Mouse (Mus musculus) naive thymus-derived CD4-positive, alpha-beta T cell, adult 5 months (primary cell): ENCODE data around the gene Olfr934. TPM values are rescaled to one million over a fixed set of nuclear protein-coding genes. Genes with fewer than 3 reads are reported as not detected.

ENCODE experiments used
- polyA plus RNA-seq: library from polyadenylated mRNA; unstranded; fragments of 100-300 nt; shearing (Covaris generic); gene quantifications from one replicate; pipeline ENCODE4 v1.2.1, GENCODE M21; 2017

Olfr934 gene
- not detected for polyA plus RNA-seq

GRCm38 (mm10) chr9:38988215-38988614 is at the start of gene Olfr934:
Gene Olfr934 (minus strand): TSS chr9:38988315.

GRCm38 (mm10) chr9:39023277-39023676 is 35.2 kb upstream of the Olfr934 start, which contains the start of gene Olfr146:
Gene Olfr146 (minus strand): TSS chr9:39023377.

GRCm38 (mm10) chr9:38999583-38999982 is 11.5 kb upstream of the Olfr934 start, which contains the start of gene Olfr935:
Gene Olfr935 (minus strand): TSS chr9:38999683.

GRCm38 (mm10) chr9:38972013-38972412 is 16.1 kb downstream of the Olfr934 start, which contains the start of gene Olfr933:
Gene Olfr933 (plus strand): TSS chr9:38972313.

Other genes starting within 250 kb of the Olfr934 start
- 0.17 TPM for gene Olfr920, start 236.0 kb downstream of the Olfr934 start, polyA plus RNA-seq
- gene Olfr921, start 215.2 kb downstream of the Olfr934 start, polyA plus RNA-seq = not detected
- gene Olfr922, start 173.7 kb downstream of the Olfr934 start, polyA plus RNA-seq = not detected
- not detected for gene Olfr923, start 161.8 kb downstream of the Olfr934 start, polyA plus RNA-seq
- gene Olfr924, start 143.9 kb downstream of the Olfr934 start, polyA plus RNA-seq = not detected
- not detected for gene Olfr26, start 133.3 kb downstream of the Olfr934 start, polyA plus RNA-seq
- not detected for gene Olfr926, start 111.2 kb downstream of the Olfr934 start, polyA plus RNA-seq
- not detected for gene Olfr930, start 58.5 kb downstream of the Olfr934 start, polyA plus RNA-seq
- not detected for gene Olfr933, start 16.0 kb downstream of the Olfr934 start, polyA plus RNA-seq
- gene Olfr935, start 11.4 kb upstream of the Olfr934 start, polyA plus RNA-seq = not detected
- gene Olfr146, start 35.1 kb upstream of the Olfr934 start, polyA plus RNA-seq = not detected
- gene Olfr937, start 76.6 kb upstream of the Olfr934 start, polyA plus RNA-seq = not detected
- gene Olfr938, start 90.6 kb upstream of the Olfr934 start, polyA plus RNA-seq = not detected
- gene Olfr27, start 139.8 kb upstream of the Olfr934 start, polyA plus RNA-seq = not detected
- gene Olfr943, start 178.0 kb upstream of the Olfr934 start, polyA plus RNA-seq = 0.07 TPM
- not detected for gene Olfr944, start 213.6 kb upstream of the Olfr934 start, polyA plus RNA-seq